Mouse (Mus musculus): ENCODE results near the gene 1700025G04Rik. TPM values are rescaled to one million over a fixed set of nuclear protein-coding genes. Genes with fewer than 3 reads are reported as not detected.

1700025G04Rik gene
- total RNA-seq (2014; rRNA removed), result 36.8 and 43.2 TPM in 2 replicates
- polyA plus RNA-seq (2015; fragmentation: Nextera tagmentation; extraction: Ambion mirVana), result 17.0 and 25.5 TPM in 2 replicates

DNA sequence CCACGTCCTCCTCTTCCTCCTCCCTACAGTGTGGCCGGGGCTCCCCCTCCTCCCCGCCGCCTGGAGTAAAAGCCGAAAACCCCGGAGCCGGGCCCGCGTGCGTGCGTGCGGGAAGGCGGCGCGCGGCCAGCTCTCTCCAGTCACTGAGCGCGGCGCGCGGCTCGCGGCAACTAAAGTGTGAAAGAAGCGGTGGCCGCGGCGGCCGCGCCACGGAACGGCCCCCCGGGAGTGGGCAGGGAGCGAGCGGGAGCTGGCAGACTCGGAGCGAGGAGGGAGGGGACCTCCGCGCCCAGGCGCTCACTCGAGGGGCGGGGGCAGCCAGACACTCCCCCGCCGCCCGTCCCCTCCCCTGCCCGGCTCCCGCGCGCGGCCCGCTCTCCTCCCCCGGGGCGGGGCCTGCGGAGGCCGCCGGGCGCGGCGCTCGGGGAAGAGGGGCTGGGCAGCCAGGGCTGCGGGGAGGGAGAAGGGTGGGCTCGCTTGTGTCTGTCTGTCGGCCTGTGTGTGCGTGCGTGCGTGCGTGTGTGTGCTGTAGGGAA lies at the start of gene 1700025G04Rik:
Gene 1700025G04Rik, minus strand, starts transcription at position 108 of the 536 bp plus-strand sequence.
- Histone ChIP-seq H3K36me3 (ENCODE audit: insufficient read depth) (no peaks in the 10 kb centered on the region), H3K27me3 (ENCODE audit: insufficient read depth, low read length) (no peaks in the 10 kb centered on the region), H3K4me1 (ENCODE audit: insufficient read depth) (peaks cover 17% of the 10 kb centered on the region), H3K4me3 (ENCODE audit: low read depth, low read length) (peak within 1 kb of the TSS; percentile 96), H3K4me2 (ENCODE audit: low read depth) (peak within 1 kb of the TSS; percentile 83), H3K9ac (peak within 1 kb of the TSS; percentile 91), H3K9me3 (ENCODE audit: low read length) (no peaks in the 10 kb centered on the region), H3K27ac (ENCODE audit: low read depth, low read length) (peak within 1 kb of the TSS; percentile 97)
- 2% methylated on average over 46 of the region's 66 CpGs for WGBS
- peak; percentile 88 for ATAC-seq
- TF ChIP-seq CTCF (IDR thresholded peaks at IDR 0.05; ENCODE audit: low read depth), result no peak
- DNase-seq, result peak; percentile 92

DNA sequence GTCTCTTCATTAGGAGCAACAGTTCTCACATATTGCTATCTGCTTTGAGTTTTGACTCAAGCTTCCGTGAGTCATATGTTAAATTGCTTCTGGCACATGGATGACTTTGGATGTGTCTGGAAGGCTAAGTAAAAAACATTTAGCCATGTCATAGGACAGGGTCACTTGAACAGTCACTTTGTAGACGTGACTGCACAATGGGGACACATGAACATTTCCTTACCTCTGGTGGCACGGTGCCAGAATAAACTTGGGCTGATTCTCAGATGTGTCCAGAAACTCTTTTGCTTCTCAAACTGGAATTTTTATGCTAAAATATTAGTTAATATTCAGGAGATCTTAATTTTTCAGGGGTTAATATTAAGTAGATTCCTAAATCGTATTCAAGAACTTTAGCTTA lies 49.6 kb upstream of the 1700025G04Rik start:
- 83% methylated on average over 4 of the region's 4 CpGs for WGBS
- no peaks in the 10 kb centered on the region for H3K36me3 ChIP-seq (ENCODE audit: insufficient read depth)
- no peak overlapping the region for H3K9ac ChIP-seq
- ATAC-seq, result no peak
- no peaks in the 10 kb centered on the region for H3K9me3 ChIP-seq (ENCODE audit: low read length)
- DNase-seq, result no peak
- H3K27ac ChIP-seq (ENCODE audit: low read depth, low read length), result no peak overlapping the region
- H3K27me3 ChIP-seq (ENCODE audit: insufficient read depth, low read length), result no peaks in the 10 kb centered on the region
- H3K4me2 ChIP-seq (ENCODE audit: low read depth), result no peak overlapping the region
- TF ChIP-seq CTCF (IDR thresholded peaks at IDR 0.05; ENCODE audit: low read depth), result no peak
- H3K4me3 ChIP-seq (ENCODE audit: low read depth, low read length), result no peak overlapping the region
- H3K4me1 ChIP-seq (ENCODE audit: insufficient read depth), result no peaks in the 10 kb centered on the region

DNA sequence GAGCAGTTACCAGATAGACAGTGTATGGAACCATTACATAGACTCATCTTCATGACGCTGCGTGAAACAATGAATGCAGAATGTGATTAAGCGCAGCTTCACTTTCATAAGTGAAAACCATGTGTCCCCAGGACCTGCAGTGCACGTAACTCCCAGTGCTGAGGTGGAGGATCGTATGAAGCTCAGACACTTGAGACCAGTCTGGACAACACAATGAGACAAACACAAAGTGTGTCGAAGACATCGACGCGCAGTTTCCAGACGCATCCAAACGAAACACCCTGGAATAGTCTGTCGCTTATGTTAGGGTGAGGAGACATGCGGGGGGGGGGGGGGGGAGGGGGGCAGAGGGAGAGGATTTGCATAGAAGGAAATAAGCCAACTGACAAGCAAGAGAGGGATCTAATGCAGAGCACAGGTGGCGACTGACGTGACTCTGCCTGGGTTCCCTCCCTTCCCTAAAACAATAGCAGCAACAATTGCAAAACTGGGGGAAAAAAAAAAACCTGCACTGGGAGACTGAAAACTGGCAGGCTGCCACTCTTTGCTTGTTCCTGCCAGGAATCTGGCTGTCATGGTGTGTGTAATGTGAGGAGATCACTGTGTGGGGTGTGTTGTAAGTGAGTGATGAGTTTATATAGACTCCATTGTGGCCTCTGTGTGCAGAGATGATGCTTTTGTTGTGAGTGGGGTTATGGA lies 40.3 kb upstream of the 1700025G04Rik start:
- no peaks in the 10 kb centered on the region for H3K36me3 ChIP-seq (ENCODE audit: insufficient read depth)
- peak overlapping the region; percentile 1; the same call in 1 of the 2 replicates for H3K27ac ChIP-seq (ENCODE audit: low read depth, low read length)
- no peak for TF ChIP-seq CTCF (IDR thresholded peaks at IDR 0.05; ENCODE audit: low read depth)
- ATAC-seq, result peak; percentile 59
- peak; percentile 65 for DNase-seq
- no peaks in the 10 kb centered on the region for H3K27me3 ChIP-seq (ENCODE audit: insufficient read depth, low read length)
- H3K4me3 ChIP-seq (ENCODE audit: low read depth, low read length), result no peak overlapping the region
- H3K9me3 ChIP-seq (ENCODE audit: low read length), result no peaks in the 10 kb centered on the region
- H3K9ac ChIP-seq, result no peak overlapping the region
- H3K4me2 ChIP-seq (ENCODE audit: low read depth), result peak overlapping the region; percentile 26
- WGBS, result 45% methylated on average over 15 of the region's 15 CpGs
- no peaks in the 10 kb centered on the region for H3K4me1 ChIP-seq (ENCODE audit: insufficient read depth)

DNA sequence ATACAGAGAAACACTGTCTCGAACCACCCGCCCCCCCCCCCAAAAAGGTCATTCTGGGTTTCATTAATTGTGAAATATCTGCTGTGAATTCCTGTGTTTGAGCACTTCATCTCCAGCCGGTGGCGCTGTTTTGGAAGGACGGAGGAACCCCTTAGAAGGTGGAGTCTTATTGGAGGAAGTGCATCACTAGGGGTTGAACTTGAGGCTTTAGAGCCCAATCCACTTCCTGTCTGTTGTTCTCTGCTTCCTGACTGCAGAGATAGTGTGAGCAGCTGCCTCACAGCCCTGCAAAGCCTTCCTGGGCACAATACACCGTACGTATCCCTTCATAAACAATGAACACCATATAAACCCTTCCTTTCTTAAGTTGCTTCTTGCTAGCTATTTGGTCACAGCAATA lies 35.5 kb upstream of the 1700025G04Rik start:
- no peaks in the 10 kb centered on the region for H3K27me3 ChIP-seq (ENCODE audit: insufficient read depth, low read length)
- no peak for DNase-seq
- WGBS, result 94% methylated on average over 7 of the region's 7 CpGs

DNA sequence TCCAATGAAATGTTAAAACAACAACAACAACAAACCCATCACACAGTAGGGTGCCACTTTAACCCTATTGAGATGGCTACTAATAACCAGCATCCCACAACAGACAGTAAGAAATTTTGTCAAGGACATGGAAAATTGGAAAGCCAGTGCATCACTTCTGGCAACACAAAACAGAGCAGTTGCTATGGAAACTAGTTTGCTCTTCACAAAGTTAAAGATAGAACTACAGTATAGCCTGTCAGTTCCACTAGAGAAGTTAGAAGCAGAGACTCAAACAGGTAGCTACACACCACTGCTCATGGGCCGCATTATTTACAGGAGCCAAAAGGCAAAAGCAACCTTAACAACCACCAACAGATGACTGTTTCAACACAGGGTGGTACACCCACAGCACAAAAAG lies 20.2 kb upstream of the 1700025G04Rik start:
- Histone ChIP-seq H3K9ac (no peak overlapping the region), H3K36me3 (ENCODE audit: insufficient read depth) (no peaks in the 10 kb centered on the region), H3K27ac (ENCODE audit: low read depth, low read length) (no peak overlapping the region), H3K4me2 (ENCODE audit: low read depth) (no peak overlapping the region), H3K27me3 (ENCODE audit: insufficient read depth, low read length) (no peaks in the 10 kb centered on the region), H3K4me1 (ENCODE audit: insufficient read depth) (no peaks in the 10 kb centered on the region; the same call in 1 of the 2 replicates), H3K9me3 (ENCODE audit: low read length) (no peaks in the 10 kb centered on the region), H3K4me3 (ENCODE audit: low read depth, low read length) (no peak overlapping the region)
- TF ChIP-seq CTCF (IDR thresholded peaks at IDR 0.05; ENCODE audit: low read depth), result no peak
- WGBS, result 78% methylated on average over 1 of the region's 1 CpGs
- DNase-seq (peak; percentile 46), ATAC-seq (no peak; the same call in 1 of the 2 replicates)

More for the DNA sequence above, 35.5 kb upstream of the 1700025G04Rik start:
- Histone ChIP-seq H3K4me1 (ENCODE audit: insufficient read depth) (no peaks in the 10 kb centered on the region), H3K4me3 (ENCODE audit: low read depth, low read length) (no peak overlapping the region), H3K4me2 (ENCODE audit: low read depth) (no peak overlapping the region), H3K9ac (no peak overlapping the region), H3K27ac (ENCODE audit: low read depth, low read length) (no peak overlapping the region), H3K9me3 (ENCODE audit: low read length) (no peaks in the 10 kb centered on the region), H3K36me3 (ENCODE audit: insufficient read depth) (no peaks in the 10 kb centered on the region)
- TF ChIP-seq CTCF (IDR thresholded peaks at IDR 0.05; ENCODE audit: low read depth), result no peak
- no peak for ATAC-seq

DNA sequence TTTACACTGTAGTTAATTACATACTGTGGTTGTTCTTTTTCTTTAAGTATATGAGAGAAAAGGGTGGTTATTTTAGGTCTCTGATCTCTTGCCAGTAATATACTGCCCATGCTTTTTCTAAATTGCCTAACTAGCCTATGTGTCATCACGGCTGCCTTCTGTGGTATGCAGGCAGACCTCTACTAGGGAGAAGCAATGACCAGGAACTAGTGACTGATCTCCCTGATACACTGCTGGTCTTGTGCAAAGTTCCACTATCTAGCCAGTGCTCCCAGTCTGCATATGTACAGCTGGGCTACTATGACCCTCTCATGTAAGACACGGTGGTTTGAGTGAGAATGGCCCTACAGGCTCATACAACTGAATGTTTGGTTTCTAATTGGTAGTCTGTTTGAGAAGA lies 16.2 kb upstream of the 1700025G04Rik start:
- Histone ChIP-seq H3K4me3 (ENCODE audit: low read depth, low read length) (no peak overlapping the region), H3K27me3 (ENCODE audit: insufficient read depth, low read length) (no peaks in the 10 kb centered on the region), H3K4me1 (ENCODE audit: insufficient read depth) (no peaks in the 10 kb centered on the region; the same call in 1 of the 2 replicates), H3K4me2 (ENCODE audit: low read depth) (no peak overlapping the region), H3K9me3 (ENCODE audit: low read length) (no peaks in the 10 kb centered on the region), H3K36me3 (ENCODE audit: insufficient read depth) (no peaks in the 10 kb centered on the region), H3K9ac (no peak overlapping the region), H3K27ac (ENCODE audit: low read depth, low read length) (no peak overlapping the region)
- DNase-seq (no peak), ATAC-seq (no peak)
- no peak for TF ChIP-seq CTCF (IDR thresholded peaks at IDR 0.05; ENCODE audit: low read depth)
- WGBS, result 84% methylated on average over 2 of the region's 2 CpGs

DNA sequence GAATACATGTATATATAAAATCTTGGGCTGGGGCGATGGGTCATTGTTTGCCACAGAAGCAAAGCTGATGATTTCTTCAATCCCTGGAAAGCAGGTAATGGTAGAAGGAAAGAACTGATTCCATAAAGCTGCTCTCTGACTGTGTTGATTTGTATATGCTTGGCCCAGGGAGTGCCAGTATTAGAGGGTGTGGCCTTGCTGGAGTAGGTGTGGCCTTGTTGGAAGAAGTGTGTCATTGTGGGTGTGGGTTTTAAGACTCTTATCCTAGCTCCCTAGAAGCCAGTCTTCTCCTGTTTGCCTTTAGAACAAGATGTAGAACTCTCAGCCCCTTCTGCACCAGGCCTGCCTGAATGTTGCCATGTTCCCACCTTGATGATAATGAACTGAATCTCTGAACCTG lies 15.3 kb upstream of the 1700025G04Rik start:
- WGBS, result 95% methylated on average over 1 of the region's 1 CpGs

More for the DNA sequence above, 15.3 kb upstream of the 1700025G04Rik start:
- Histone ChIP-seq H3K9me3 (ENCODE audit: low read length) (no peaks in the 10 kb centered on the region), H3K4me1 (ENCODE audit: insufficient read depth) (no peaks in the 10 kb centered on the region; the same call in 1 of the 2 replicates), H3K27me3 (ENCODE audit: insufficient read depth, low read length) (no peaks in the 10 kb centered on the region), H3K4me2 (ENCODE audit: low read depth) (no peak overlapping the region), H3K27ac (ENCODE audit: low read depth, low read length) (no peak overlapping the region), H3K4me3 (ENCODE audit: low read depth, low read length) (no peak overlapping the region), H3K9ac (no peak overlapping the region), H3K36me3 (ENCODE audit: insufficient read depth) (no peaks in the 10 kb centered on the region)
- TF ChIP-seq CTCF (IDR thresholded peaks at IDR 0.05; ENCODE audit: low read depth), result no peak
- DNase-seq, result no peak
- no peak for ATAC-seq
